Mouse (Mus musculus): ENCODE measurements around the gene Pef1. TPM values are rescaled to one million over a fixed set of nuclear protein-coding genes. Genes with fewer than 3 reads are reported as not detected.

Gene Pef1
- total RNA-seq (2014; rRNA removed; ENCODE audit: low replicate concordance): 70.8 and 98.8 TPM in 2 replicates
- 49.2 and 50.7 TPM in 2 replicates for polyA plus RNA-seq (2015; fragmentation: Nextera tagmentation; extraction: Ambion mirVana)

DNA sequence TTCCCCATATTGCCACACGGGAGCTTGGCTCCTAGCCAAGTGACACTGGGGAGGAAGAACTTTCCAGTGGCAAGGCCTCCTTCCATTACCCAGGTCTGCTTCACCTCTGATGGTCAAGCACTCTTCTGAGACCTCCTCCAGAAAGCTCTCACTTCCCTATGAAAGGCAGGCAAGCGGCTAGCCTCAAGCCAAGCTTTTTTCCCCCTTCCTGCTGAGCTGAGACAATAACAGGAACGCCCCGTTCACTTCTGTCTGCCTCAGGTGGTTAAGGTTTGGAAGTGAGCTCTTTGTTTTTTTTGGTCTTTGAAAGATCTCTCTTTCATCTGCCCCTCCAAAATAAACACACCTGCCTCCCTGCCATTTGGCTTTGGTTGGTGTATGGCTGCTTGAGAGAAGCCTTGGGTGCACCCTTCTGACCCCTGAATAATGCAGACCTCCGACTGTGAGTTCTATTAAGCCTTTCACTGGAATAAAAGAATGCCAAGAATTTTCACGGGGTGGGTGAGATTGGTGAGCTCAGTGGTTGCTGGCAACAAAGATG, at the start of gene Pef1:
TSS of gene Pef1 (plus strand) at position 448 of the 541 bp plus-strand sequence.
- Histone ChIP-seq H3K9me3 (replicated peaks; ENCODE audit: control insufficient read depth, low read length) (no peaks in the 10 kb centered on the region), H3K9ac (replicated peaks; ENCODE audit: low read depth, low read length) (no peak within 1 kb of the TSS), H3K27me3 (ENCODE audit: control insufficient read depth, insufficient read depth, low read length) (no peaks in the 10 kb centered on the region), H3K4me2 (ENCODE audit: low read depth, low read length) (no peak within 1 kb of the TSS), H3K27ac (ENCODE audit: low read depth) (no peak within 1 kb of the TSS), H3K4me3 (ENCODE audit: low read depth, low read length) (no peak within 1 kb of the TSS), H3K36me3 (replicated peaks; ENCODE audit: control insufficient read depth, insufficient read depth, low read length) (no peaks in the 10 kb centered on the region), H3K4me1 (ENCODE audit: control insufficient read depth, insufficient read depth) (no peaks in the 10 kb centered on the region)
- WGBS: 10% methylated on average over 6 of the region's 6 CpGs
- ATAC-seq (ENCODE audit: insufficient read depth, low read depth) (no peak), DNase-seq (ENCODE audit: low spot score) (no peak)
- TF ChIP-seq CTCF (IDR thresholded peaks at IDR 0.05; ENCODE audit: low read depth): no peak
- TF ChIP-seq EP300 (IDR thresholded peaks at IDR 0.05; ENCODE audit: low read depth): no peak

DNA sequence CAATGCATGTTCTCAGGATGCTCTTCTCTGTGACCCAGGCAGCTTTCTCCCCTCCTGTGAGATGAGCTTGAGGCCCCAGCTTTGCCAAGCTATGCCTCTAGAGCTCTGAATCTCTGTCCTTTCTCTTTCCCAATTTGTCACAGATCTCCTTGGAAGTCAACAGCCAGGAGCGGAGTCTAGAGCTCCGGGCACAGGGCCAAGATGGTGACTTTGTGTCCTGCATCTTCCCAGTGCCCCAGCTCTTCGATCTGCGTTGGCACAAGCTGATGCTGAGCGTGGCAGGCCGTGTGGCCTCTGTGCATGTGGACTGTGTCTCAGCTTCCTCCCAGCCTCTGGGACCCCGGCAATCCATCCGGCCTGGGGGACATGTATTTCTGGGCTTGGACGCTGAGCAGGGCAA, 49.2 kb upstream of the Pef1 start:
- H3K4me3 ChIP-seq (ENCODE audit: low read depth, low read length): no peak overlapping the region
- no peak overlapping the region for H3K27ac ChIP-seq (ENCODE audit: low read depth)
- H3K9ac ChIP-seq (replicated peaks; ENCODE audit: low read depth, low read length): no peak overlapping the region
- H3K9me3 ChIP-seq (replicated peaks; ENCODE audit: control insufficient read depth, low read length): no peaks in the 10 kb centered on the region
- no peaks in the 10 kb centered on the region for H3K4me1 ChIP-seq (ENCODE audit: control insufficient read depth, insufficient read depth)
- ATAC-seq (ENCODE audit: insufficient read depth, low read depth) (no peak), DNase-seq (ENCODE audit: low spot score) (no peak)
- peaks cover 3% of the 10 kb centered on the region; the same call in 1 of the 2 replicates for H3K27me3 ChIP-seq (ENCODE audit: control insufficient read depth, insufficient read depth, low read length)
- WGBS: 67% methylated on average over 9 of the region's 9 CpGs
- no peak for TF ChIP-seq EP300 (IDR thresholded peaks at IDR 0.05; ENCODE audit: low read depth)
- no peak for TF ChIP-seq CTCF (IDR thresholded peaks at IDR 0.05; ENCODE audit: low read depth)
- H3K4me2 ChIP-seq (ENCODE audit: low read depth, low read length): no peak overlapping the region
- no peaks in the 10 kb centered on the region for H3K36me3 ChIP-seq (replicated peaks; ENCODE audit: control insufficient read depth, insufficient read depth, low read length)

DNA sequence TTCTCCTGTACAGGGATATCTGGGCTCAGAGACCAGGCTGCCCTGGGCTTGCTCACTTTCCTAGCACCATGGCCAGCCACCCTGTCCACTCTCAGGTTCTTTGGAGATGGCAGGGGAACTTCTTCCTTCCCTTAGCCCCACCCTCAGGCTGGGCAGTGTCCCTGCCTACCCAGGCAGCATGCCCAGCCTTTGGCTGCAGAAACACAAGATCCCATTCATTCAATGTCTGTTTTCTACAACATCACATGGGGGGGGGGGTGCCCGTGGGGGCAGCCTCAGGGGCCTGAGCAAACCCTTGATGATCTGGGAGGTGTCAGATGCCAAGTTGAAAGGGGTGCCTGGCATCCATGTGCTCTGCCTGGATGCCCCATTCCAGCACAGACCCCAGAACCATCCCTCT, 47.6 kb upstream of the Pef1 start:
- Histone ChIP-seq H3K27ac (ENCODE audit: low read depth) (no peak overlapping the region), H3K4me2 (ENCODE audit: low read depth, low read length) (no peak overlapping the region), H3K4me1 (ENCODE audit: control insufficient read depth, insufficient read depth) (no peaks in the 10 kb centered on the region), H3K9ac (replicated peaks; ENCODE audit: low read depth, low read length) (no peak overlapping the region), H3K9me3 (replicated peaks; ENCODE audit: control insufficient read depth, low read length) (no peaks in the 10 kb centered on the region), H3K4me3 (ENCODE audit: low read depth, low read length) (no peak overlapping the region), H3K27me3 (ENCODE audit: control insufficient read depth, insufficient read depth, low read length) (no peaks in the 10 kb centered on the region), H3K36me3 (replicated peaks; ENCODE audit: control insufficient read depth, insufficient read depth, low read length) (no peaks in the 10 kb centered on the region)
- 50% methylated on average over 1 of the region's 1 CpGs for WGBS
- no peak for ATAC-seq (ENCODE audit: insufficient read depth, low read depth)
- DNase-seq (ENCODE audit: low spot score): no peak
- TF ChIP-seq CTCF (IDR thresholded peaks at IDR 0.05; ENCODE audit: low read depth): no peak
- no peak for TF ChIP-seq EP300 (IDR thresholded peaks at IDR 0.05; ENCODE audit: low read depth)

DNA sequence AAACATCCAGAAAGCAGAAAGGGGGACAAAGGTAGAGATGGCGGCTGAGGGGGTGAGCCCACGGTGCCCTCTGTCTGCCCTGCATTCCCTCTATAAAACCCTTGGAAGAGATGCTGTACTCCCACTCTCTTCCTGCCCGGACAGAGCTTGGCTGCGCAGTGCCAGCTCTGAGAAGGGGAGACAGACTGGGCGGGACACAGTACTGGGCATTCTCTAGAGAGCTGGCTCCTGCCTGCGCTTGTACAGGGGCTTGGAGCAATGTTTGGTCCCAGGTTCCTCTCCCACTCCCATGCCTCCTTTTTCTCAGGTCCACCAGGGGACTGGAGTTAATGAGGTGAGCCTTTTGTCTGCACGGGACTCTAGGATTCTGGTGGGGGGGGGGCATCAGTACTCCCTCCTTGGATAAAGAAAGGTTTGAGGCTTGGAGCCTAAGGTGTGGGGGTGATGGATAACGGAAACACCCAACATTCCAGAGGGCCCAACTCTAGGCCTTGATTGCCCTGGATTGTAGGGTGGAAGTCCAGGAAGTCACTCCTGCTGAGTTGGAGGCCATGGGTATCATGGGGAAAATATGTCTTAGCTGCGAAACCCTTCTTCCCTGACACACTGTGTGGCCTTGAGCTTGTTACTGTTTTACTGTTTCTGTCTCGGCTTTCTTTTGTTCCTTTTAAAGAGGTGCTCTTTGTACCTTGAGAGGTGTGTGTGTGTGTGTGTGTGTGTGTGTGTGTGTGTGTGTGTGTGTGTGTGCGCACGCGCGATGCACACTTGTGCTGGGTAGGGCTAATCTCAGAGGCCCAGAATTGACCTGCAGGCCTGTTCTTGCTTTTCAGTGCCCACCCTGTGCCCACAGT, 47.0 kb upstream of the Pef1 start:
- H3K9ac ChIP-seq (replicated peaks; ENCODE audit: low read depth, low read length): no peak overlapping the region
- no peaks in the 10 kb centered on the region for H3K4me1 ChIP-seq (ENCODE audit: control insufficient read depth, insufficient read depth)
- no peak for TF ChIP-seq CTCF (IDR thresholded peaks at IDR 0.05; ENCODE audit: low read depth)
- TF ChIP-seq EP300 (IDR thresholded peaks at IDR 0.05; ENCODE audit: low read depth): no peak
- H3K9me3 ChIP-seq (replicated peaks; ENCODE audit: control insufficient read depth, low read length): no peaks in the 10 kb centered on the region
- ATAC-seq (ENCODE audit: insufficient read depth, low read depth): no peak
- no peak overlapping the region for H3K27ac ChIP-seq (ENCODE audit: low read depth)
- no peaks in the 10 kb centered on the region for H3K36me3 ChIP-seq (replicated peaks; ENCODE audit: control insufficient read depth, insufficient read depth, low read length)
- no peak overlapping the region for H3K4me2 ChIP-seq (ENCODE audit: low read depth, low read length)
- no peak overlapping the region for H3K4me3 ChIP-seq (ENCODE audit: low read depth, low read length)
- no peaks in the 10 kb centered on the region for H3K27me3 ChIP-seq (ENCODE audit: control insufficient read depth, insufficient read depth, low read length)
- no peak for DNase-seq (ENCODE audit: low spot score)
- WGBS: 75% methylated on average over 14 of the region's 14 CpGs

DNA sequence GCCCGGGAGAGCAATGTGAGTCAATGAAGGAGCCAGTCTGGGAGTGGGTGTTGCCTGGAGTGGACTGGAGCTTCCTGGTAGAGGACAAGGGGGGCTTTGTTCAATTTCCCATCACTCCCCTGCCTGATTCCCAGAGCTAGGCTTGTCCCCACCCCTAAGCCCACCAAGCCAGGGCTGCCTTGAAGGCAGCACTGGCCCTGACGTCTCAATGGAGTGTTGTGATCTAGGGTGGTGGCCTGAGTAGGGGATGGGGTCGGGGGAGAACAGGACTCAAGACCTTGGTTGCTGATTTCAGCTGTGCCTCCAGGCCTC, 46.4 kb upstream of the Pef1 start:
- Histone ChIP-seq H3K27me3 (ENCODE audit: control insufficient read depth, insufficient read depth, low read length) (no peaks in the 10 kb centered on the region), H3K9me3 (replicated peaks; ENCODE audit: control insufficient read depth, low read length) (no peaks in the 10 kb centered on the region), H3K4me2 (ENCODE audit: low read depth, low read length) (no peak overlapping the region), H3K4me1 (ENCODE audit: control insufficient read depth, insufficient read depth) (no peaks in the 10 kb centered on the region), H3K27ac (ENCODE audit: low read depth) (no peak overlapping the region), H3K36me3 (replicated peaks; ENCODE audit: control insufficient read depth, insufficient read depth, low read length) (no peaks in the 10 kb centered on the region), H3K9ac (replicated peaks; ENCODE audit: low read depth, low read length) (no peak overlapping the region), H3K4me3 (ENCODE audit: low read depth, low read length) (no peak overlapping the region)
- WGBS: 75% methylated on average over 3 of the region's 3 CpGs
- DNase-seq (ENCODE audit: low spot score): no peak
- ATAC-seq (ENCODE audit: insufficient read depth, low read depth): no peak
- no peak for TF ChIP-seq CTCF (IDR thresholded peaks at IDR 0.05; ENCODE audit: low read depth)
- TF ChIP-seq EP300 (IDR thresholded peaks at IDR 0.05; ENCODE audit: low read depth): no peak
